Mouse (Mus musculus) ovary, postnatal 36 days (tissue): ENCODE results near the gene Aspg.
A peak's percentile ranks its signal among the peaks of the same experiment; 100 is the strongest.

Source experiments
- DNase-seq: peaks from one replicate; pipeline ENCODE4 v3.0.0; 2022; ENCODE audit warnings: low spot score, mixed read lengths

Gene Aspg

GRCm38 (mm10) chr12:112113710-112114109, 7.2 kb downstream of the Aspg start:
- DNase-seq, result peak; percentile 82

GRCm38 (mm10) chr12:112117006-112117405, 10.5 kb downstream of the Aspg start:
- DNase-seq, result no peak

GRCm38 (mm10) chr12:112117649-112118048, 11.2 kb downstream of the Aspg start:
- DNase-seq, result no peak

GRCm38 (mm10) chr12:112121188-112121587, 14.7 kb downstream of the Aspg start:
- DNase-seq, result peak; percentile 28

- DNase-seq, result no peak
Observed at GRCm38 (mm10) chr12:112125903-112126302, 19.4 kb downstream of the Aspg start.

GRCm38 (mm10) chr12:112126931-112127635, 20.6 kb downstream of the Aspg start:
- no peak for DNase-seq

- DNase-seq, result no peak
Observed at GRCm38 (mm10) chr12:112128526-112128925, 22.0 kb downstream of the Aspg start.

GRCm38 (mm10) chr12:112129300-112129856, 22.9 kb downstream of the Aspg start:
- no peak for DNase-seq

GRCm38 (mm10) chr12:112130161-112130860, 23.8 kb downstream of the Aspg start:
- DNase-seq, result peak; percentile 73

GRCm38 (mm10) chr12:112130957-112131356, 24.5 kb downstream of the Aspg start:
- DNase-seq, result no peak

- DNase-seq, result peak; percentile 45
Observed at GRCm38 (mm10) chr12:112140231-112140630, 33.8 kb downstream of the Aspg start.

- DNase-seq, result no peak
Observed at GRCm38 (mm10) chr12:112140745-112141144, 34.3 kb downstream of the Aspg start.

GRCm38 (mm10) chr12:112141300-112141699, 34.8 kb downstream of the Aspg start:
- peak; percentile 75 for DNase-seq

GRCm38 (mm10) chr12:112143116-112143832, 36.8 kb downstream of the Aspg start:
- no peak for DNase-seq

GRCm38 (mm10) chr12:112143833-112144201, 37.3 kb downstream of the Aspg start:
- no peak for DNase-seq

- no peak for DNase-seq
Observed at GRCm38 (mm10) chr12:112144377-112145115, 38.1 kb downstream of the Aspg start.

- peak; percentile 86 for DNase-seq
Observed at GRCm38 (mm10) chr12:112145211-112145874, 38.9 kb downstream of the Aspg start.

- peak; percentile 72 for DNase-seq
Observed at GRCm38 (mm10) chr12:112145875-112146651, 39.6 kb downstream of the Aspg start, which contains the start of gene Kif26a. Gene Kif26a (plus strand): TSS chr12:112146208.

- no peak for DNase-seq
Observed at GRCm38 (mm10) chr12:112147365-112147764, 40.9 kb downstream of the Aspg start.

- DNase-seq, result no peak
Observed at GRCm38 (mm10) chr12:112150011-112150410, 43.5 kb downstream of the Aspg start.
